Mouse (Mus musculus): ENCODE results near the gene Ppara. TPM values are rescaled to one million over a fixed set of nuclear protein-coding genes. Genes with fewer than 3 reads are reported as not detected.

Gene Ppara
- total and polyA plus RNA-seq, 3 experiments: 0.27 to 0.78 TPM; not detected in 1

DNA sequence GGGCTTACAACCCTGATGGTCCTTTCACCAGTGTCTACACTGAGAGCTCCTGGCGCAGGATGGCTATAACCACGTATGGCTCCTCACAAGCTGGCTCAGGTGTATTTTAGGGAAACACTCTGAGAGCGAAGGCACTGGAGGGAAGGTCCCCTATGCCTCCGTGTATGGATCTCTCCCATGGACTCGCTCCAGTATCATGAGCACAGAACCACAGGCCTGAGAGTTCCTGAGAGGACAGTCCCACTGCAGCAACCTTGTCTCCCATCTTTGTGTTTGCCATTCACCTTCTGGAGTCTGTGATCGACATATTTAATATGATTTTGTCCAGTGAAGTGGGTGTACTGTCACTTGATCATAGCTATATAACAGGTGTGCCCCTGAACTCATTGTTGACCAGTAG lies 45.3 kb upstream of the Ppara start:
- TF ChIP-seq POLR2AphosphoS2 (IDR thresholded peaks at IDR 0.05; ENCODE audit: low read length): no peak
- no peak for TF ChIP-seq KAT2A (conservative IDR thresholded peaks at IDR 0.05; ENCODE audit: low read depth, low read length)
- no peak for TF ChIP-seq ZKSCAN1 (IDR thresholded peaks at IDR 0.05; ENCODE audit: low read depth, low read length)
- no peak for TF ChIP-seq TAL1 (IDR thresholded peaks at IDR 0.05; ENCODE audit: low read length)
- TF ChIP-seq MEF2A (IDR thresholded peaks at IDR 0.05; ENCODE audit: extremely low read depth, insufficient replicate concordance, low read depth, low read length, poor library complexity, severe bottlenecking): no peak
- TF ChIP-seq EP300 (IDR thresholded peaks at IDR 0.05; ENCODE audit: low read depth in 1 of 2, low read length in 2 of 2): no peak
- no peak for TF ChIP-seq SIN3A (IDR thresholded peaks at IDR 0.05; ENCODE audit: low read length)
- no peak for TF ChIP-seq NELFE (IDR thresholded peaks at IDR 0.05; ENCODE audit: low read depth, low read length)
- TF ChIP-seq JUND (IDR thresholded peaks at IDR 0.05; ENCODE audit: low read depth, low read length): no peak
- TF ChIP-seq BHLHE40 (IDR thresholded peaks at IDR 0.05; ENCODE audit: borderline replicate concordance, low read depth, low read length): no peak
- TF ChIP-seq ZNF384 (IDR thresholded peaks at IDR 0.05; ENCODE audit: low read depth, low read length): no peak
- TF ChIP-seq MAFK (IDR thresholded peaks at IDR 0.05; ENCODE audit: borderline replicate concordance, low read depth, low read length): no peak
- no peak for TF ChIP-seq TBP (IDR thresholded peaks at IDR 0.05; ENCODE audit: low read depth, low read length)
- TF ChIP-seq E2F4 (IDR thresholded peaks at IDR 0.05; ENCODE audit: borderline replicate concordance, low read depth, low read length): no peak
- no peak for TF ChIP-seq HCFC1 (IDR thresholded peaks at IDR 0.05; ENCODE audit: low read depth, low read length)
- no peak for TF ChIP-seq NRF1 (IDR thresholded peaks at IDR 0.05; ENCODE audit: insufficient read depth, low read depth, low read length, poor library complexity, severe bottlenecking)
- no peak for TF ChIP-seq GATA1 (IDR thresholded peaks at IDR 0.05; ENCODE audit: low read depth, low read length)
- TF ChIP-seq MYB (IDR thresholded peaks at IDR 0.05; ENCODE audit: low read depth, low read length): no peak
- TF ChIP-seq MAX (IDR thresholded peaks at IDR 0.05; ENCODE audit: low read length): no peak
- Histone ChIP-seq H3K9me3 (replicated peaks; ENCODE audit: insufficient read depth, low read length) (no peaks in the 10 kb centered on the region), H3K4me3 (ENCODE audit: control insufficient read depth in 1 of 2, insufficient read depth in 1 of 2, low read depth in 2 of 2, low read length in 2 of 2) (no peak overlapping the region), H3K9ac (ENCODE audit: control insufficient read depth, low read depth, low read length, poor library complexity, severe bottlenecking) (no peak overlapping the region), H3K27ac (ENCODE audit: control insufficient read depth, low read depth, low read length) (no peak overlapping the region), H3K27me3 (ENCODE audit: control insufficient read depth in 1 of 2, insufficient read depth in 2 of 2, low read length in 2 of 2) (no peaks in the 10 kb centered on the region), H3K79me2 (ENCODE audit: control insufficient read depth, insufficient read depth, low read length, poor library complexity) (0 out of 2 replicates have a peak, but pooled peaks cover 2% of the 10 kb centered on the region), H3K36me3 (ENCODE audit: control insufficient read depth in 1 of 2, insufficient read depth in 2 of 2, low read length in 2 of 2) (peaks cover 0 to 9% of the 10 kb centered on the region in 2 experiments; a peak in 2 of 4 replicates), H3K4me1 (ENCODE audit: control insufficient read depth in 1 of 2, insufficient read depth in 2 of 2, low read length in 2 of 2) (no peaks in the 10 kb centered on the region)
- DNase-seq (ENCODE audit: low read depth, low spot score): no peak

DNA sequence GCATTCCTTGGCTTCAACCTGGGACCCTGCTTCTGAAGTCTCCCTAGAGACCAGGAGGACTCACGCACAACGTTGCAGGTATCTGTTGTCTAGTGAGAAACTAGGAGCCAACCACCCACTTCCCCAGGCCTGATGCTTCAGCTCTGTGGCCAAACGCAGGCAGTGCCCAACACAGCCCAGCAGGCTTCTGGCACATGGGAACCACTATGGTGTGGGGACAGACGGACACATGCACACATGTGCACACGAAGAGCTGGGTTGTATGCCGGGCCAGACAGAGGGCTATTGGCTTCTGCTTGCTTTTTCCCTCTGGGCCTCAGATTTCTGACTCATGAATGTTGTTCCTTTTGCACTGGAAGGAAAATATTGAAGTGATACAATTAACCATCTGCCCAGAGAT lies 44.7 kb upstream of the Ppara start:
- Histone ChIP-seq H3K79me2 (ENCODE audit: control insufficient read depth, insufficient read depth, low read length, poor library complexity) (0 out of 2 replicates have a peak, but pooled peaks cover 1% of the 10 kb centered on the region), H3K27ac (ENCODE audit: control insufficient read depth, low read depth, low read length) (no peak overlapping the region), H3K9ac (ENCODE audit: control insufficient read depth, low read depth, low read length, poor library complexity, severe bottlenecking) (no peak overlapping the region), H3K9me3 (replicated peaks; ENCODE audit: insufficient read depth, low read length) (no peaks in the 10 kb centered on the region), H3K4me3 (ENCODE audit: control insufficient read depth in 1 of 2, insufficient read depth in 1 of 2, low read depth in 2 of 2, low read length in 2 of 2) (no peak overlapping the region), H3K27me3 (ENCODE audit: control insufficient read depth in 1 of 2, insufficient read depth in 2 of 2, low read length in 2 of 2) (no peaks in the 10 kb centered on the region), H3K36me3 (ENCODE audit: control insufficient read depth in 1 of 2, insufficient read depth in 2 of 2, low read length in 2 of 2) (peaks cover 0 to 9% of the 10 kb centered on the region in 2 experiments; a peak in 2 of 4 replicates), H3K4me1 (ENCODE audit: control insufficient read depth in 1 of 2, insufficient read depth in 2 of 2, low read length in 2 of 2) (no peaks in the 10 kb centered on the region)
- TF ChIP-seq SMC3 (IDR thresholded peaks at IDR 0.05; ENCODE audit: low read depth, low read length) (no peak), MAZ (IDR thresholded peaks at IDR 0.05; ENCODE audit: low read depth, low read length) (no peak), JUND (IDR thresholded peaks at IDR 0.05; ENCODE audit: low read depth, low read length) (no peak), CTCF (IDR thresholded peaks at IDR 0.05 in 2 of 3, conservative IDR thresholded peaks at IDR 0.05 in 1 of 3; ENCODE audit: control insufficient read depth in 1 of 3, insufficient read depth in 1 of 3, low read depth in 2 of 3, low read length in 3 of 3, poor library complexity in 1 of 3, severe bottlenecking in 1 of 3) (no peak), SIN3A (IDR thresholded peaks at IDR 0.05; ENCODE audit: low read length) (no peak), ELF1 (IDR thresholded peaks at IDR 0.05; ENCODE audit: low read depth, low read length) (no peak), MAX (IDR thresholded peaks at IDR 0.05; ENCODE audit: low read length) (no peak), ZMIZ1 (IDR thresholded peaks at IDR 0.05; ENCODE audit: low read depth, low read length) (no peak), ZKSCAN1 (IDR thresholded peaks at IDR 0.05; ENCODE audit: low read depth, low read length) (no peak), UBTF (IDR thresholded peaks at IDR 0.05; ENCODE audit: borderline replicate concordance, insufficient read depth, low read depth, low read length) (no peak), BHLHE40 (IDR thresholded peaks at IDR 0.05; ENCODE audit: borderline replicate concordance, low read depth, low read length) (no peak)
- no peak for DNase-seq (ENCODE audit: low read depth, low spot score)

Data from MEL (cell line).